Mouse (Mus musculus) erythroid progenitor cell, adult 5-6 weeks (primary cell): Measurements from ENCODE around the gene Ppp1r15a. TPM values are rescaled to one million over a fixed set of nuclear protein-coding genes. Genes with fewer than 3 reads are reported as not detected.

Source experiments
- ATAC-seq: replicated peaks from 2 replicates; pipeline ENCODE4 v1.8.0; 2016; ENCODE audit warnings: moderate number of reproducible peaks, mild to moderate bottlenecking, moderate TSS enrichment, inconsistent platforms; ENCODE audit not compliant: poor library complexity, low FRiP score, severe bottlenecking
- total RNA-seq, 2 experiments: library from RNA; stranded (forward) in 1 of 2; stranded (reverse) in 1 of 2; fragments of 150-400 nt in 1 of 2; fragments of 186-747, 209-891 nt in 1 of 2; gene quantifications; 2 replicates each; pipeline versions ENCODE4 v1.2.3 to v1.2.4; 2015 to 2017; ENCODE audit warnings: low replicate concordance in 2 of 2

Gene Ppp1r15a
- total RNA-seq (2015; ENCODE audit: low replicate concordance), result 814 and 867 TPM in 2 replicates
- 569 and 633 TPM in 2 replicates for total RNA-seq (2017; ENCODE audit: low replicate concordance)

GRCm38 (mm10) chr7:45525809-45526473 lies at the start of gene Ppp1r15a, which contains the start of gene Plekha4:
TSS of gene Ppp1r15a (minus strand) at chr7:45526268.
TSS of gene Plekha4 (plus strand) at chr7:45526330.
- ATAC-seq, result peak; percentile 69

- ATAC-seq, result no peak
Observed at GRCm38 (mm10) chr7:45574472-45575379, 48.7 kb upstream of the Ppp1r15a start.

DNA sequence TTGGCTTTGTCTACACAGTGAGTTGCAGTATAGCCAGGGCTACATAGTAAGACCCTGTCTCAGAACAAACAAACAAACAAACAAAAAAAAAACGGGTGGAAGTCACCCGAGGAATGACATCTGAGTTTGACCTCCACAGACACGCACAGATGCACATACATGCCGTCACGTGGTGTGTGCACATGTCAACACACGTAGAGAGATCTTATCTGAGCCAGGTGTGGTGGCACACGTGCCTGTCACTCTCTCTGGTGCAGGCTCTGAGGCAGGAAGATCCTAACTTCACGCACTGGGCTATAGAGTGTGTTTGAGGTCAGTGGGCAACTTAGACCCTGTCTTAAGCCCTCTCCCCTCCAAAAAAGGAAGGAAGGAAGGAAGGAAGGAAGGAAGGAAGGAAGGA lies 47.9 kb upstream of the Ppp1r15a start:
- ATAC-seq, result no peak

- ATAC-seq, result no peak
Observed at GRCm38 (mm10) chr7:45571966-45572365, 45.9 kb upstream of the Ppp1r15a start.

GRCm38 (mm10) chr7:45570103-45570741 lies 44.2 kb upstream of the Ppp1r15a start, which contains the start of gene Bcat2:
TSS of gene Bcat2 (plus strand) at chr7:45570153.
- ATAC-seq, result peak; percentile 82

- peak; percentile 17; the same call in 1 of the 2 replicates for ATAC-seq
Observed at GRCm38 (mm10) chr7:45568601-45569473, 42.8 kb upstream of the Ppp1r15a start.

DNA sequence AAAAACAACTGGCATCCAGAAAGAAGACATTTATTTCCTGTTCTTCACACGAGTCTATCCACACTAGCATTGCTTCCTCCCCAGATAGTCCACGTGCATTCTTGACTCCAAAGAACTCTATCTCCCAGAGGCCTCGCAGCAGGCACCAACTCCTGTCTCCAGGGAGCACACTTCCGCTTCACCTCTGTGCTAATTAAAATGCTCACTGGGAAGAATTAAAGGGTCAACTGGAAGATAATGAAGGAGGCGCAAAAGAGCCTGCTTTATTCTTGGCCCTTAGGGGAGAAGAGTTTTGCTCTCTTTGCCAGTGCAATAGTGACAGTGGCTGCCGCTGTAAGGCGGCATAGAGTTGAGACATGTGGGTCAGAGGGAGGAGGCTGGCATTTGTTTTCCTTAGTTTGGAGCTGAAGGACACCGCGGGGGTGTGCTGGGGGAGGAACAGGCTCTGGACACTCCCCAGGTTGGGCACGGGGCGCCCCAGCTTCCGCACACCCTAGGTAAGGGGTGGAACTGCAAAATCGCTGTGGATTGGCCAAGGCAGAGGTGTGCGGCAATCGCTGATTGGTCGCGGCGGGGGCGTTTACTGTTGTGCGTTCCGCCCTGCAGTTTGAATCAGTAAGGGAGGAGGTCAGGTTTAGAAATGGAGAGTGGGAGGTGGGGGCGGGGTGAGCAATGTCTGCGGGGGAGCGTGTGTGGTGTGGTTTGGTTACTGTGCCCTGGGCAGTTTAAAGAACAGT lies 41.9 kb upstream of the Ppp1r15a start:
- peak; percentile 87 for ATAC-seq

DNA sequence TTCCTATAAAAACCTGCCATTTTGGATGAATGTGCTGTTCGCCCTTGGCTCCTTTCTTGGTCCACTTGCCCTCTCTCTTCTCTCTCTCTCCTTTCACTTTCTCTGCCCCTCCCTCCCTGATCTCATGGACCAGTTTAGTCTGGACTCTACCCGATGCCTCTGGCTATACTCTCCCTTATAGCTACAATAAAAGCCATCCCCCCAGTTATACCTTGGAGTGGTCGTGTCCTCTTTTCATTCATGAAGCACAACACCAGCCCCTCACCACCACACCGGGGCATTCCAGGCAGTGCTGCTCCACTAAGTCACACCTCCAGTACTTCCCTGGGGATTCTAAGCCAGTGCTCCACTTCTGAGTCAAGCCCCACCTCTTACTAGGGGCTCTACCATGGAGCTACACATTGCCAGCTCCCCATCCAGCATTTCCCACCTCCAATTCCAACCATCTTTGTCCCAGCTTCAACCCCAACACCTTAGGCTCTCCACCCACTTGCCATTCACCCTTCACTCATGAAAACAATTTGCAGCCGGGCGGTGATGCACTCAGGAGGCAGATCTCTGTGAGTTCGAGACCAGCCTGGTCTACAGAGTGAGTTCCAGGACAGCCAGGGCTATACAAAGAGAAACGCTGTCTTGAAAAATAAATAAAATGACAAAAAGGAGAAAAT lies 41.2 kb upstream of the Ppp1r15a start:
- no peak for ATAC-seq

DNA sequence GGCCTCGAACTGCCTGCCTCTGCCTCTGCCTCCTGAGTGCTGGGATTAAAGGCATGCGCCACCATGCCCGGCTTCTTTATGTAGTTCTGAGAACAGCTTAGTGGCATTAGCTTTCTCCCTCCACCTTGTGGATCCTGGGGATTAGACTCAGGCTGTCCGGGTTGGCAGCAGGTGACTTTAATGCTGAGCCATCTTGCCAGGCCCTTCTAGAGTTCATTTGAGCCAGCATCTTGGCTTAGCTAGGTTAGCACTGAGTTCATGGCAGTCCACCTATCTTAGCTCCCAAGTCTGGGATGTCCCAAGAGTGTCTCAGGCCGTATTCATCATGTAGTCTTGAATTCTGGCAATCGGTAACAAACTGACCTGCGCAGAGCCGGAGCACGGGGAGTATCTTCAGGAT lies 39.4 kb upstream of the Ppp1r15a start:
- ATAC-seq, result no peak

- no peak for ATAC-seq
Observed at GRCm38 (mm10) chr7:45564811-45565210, 38.7 kb upstream of the Ppp1r15a start.

DNA sequence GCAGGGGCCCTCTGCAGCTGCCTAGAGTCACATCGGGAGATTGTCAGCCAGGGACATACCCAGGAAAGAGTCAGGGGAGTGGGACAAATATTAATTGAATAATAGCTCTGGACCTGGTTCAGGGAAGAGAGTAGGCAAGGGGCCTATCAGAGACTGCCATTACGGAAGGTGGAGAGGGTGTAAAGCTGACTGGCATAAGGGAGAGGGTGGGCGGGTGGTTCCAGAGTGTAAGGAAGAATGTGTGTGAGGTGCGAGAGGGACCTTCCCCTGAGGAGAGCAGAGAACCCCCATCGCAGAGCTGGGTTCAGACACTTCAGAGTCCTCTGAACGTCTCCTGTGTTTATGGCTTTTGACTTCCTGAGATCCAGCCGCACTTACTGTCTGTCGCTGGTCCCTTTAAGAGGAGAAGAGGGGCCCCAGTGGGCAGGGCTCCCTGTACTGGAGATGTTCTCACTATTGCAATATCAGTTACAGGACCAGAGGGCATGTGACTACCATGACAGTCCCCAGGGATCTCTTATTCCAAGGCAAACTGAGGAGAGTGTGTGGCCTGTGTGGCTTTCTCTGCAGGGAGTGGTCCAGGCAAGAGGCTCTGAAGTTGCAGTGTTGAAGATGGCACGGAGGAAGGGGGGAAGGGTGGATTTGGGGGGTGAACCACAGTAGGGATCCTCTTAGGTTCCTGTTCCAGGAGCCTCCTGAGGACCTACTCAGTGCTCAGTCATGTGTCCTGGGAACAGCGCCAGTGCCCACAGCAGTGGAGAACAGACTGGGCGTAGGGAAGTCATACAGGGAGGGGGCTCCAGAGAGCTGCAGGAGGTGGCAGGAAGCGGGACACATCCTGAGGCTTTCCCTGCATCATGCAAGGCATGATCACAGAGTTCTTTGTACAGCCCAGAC lies 35.8 kb upstream of the Ppp1r15a start:
- no peak for ATAC-seq

DNA sequence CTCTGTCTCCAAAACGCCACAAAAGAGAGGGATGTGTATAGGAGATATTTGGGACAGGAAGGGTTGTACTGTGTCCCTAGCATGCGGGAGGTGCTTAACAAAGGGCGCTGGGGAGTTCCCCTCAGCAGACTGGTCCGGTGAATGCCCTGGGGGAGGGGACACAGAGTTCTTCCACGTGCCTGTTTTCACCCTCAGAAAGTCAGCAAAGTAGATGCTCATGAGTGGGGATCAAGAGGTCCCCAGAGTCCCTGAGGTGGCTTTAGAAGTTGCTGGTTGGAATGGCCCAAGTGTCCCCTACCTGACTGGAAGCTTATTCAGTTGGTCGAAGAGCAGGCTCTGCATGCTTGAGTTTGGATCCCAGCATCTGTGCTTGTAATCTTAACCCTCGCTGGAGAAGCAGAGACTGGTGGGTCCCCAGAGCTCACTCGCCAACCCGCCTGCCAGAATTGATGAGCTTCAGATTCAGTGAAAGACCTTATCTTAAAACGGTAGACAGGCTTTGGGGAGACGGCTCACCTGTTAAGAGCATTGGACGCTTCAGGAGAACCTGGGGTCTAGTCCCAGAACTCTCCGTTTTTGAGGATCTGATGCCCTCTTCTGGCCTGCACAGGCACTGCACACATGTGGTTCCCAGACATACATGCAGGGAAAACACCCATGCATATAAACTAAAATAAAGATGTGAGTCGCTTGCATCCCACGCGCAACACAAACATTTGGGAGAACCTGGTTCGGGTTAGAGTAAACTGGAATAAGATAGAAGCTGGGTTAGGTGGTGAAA lies 35.0 kb upstream of the Ppp1r15a start:
- peak; percentile 81 for ATAC-seq

DNA sequence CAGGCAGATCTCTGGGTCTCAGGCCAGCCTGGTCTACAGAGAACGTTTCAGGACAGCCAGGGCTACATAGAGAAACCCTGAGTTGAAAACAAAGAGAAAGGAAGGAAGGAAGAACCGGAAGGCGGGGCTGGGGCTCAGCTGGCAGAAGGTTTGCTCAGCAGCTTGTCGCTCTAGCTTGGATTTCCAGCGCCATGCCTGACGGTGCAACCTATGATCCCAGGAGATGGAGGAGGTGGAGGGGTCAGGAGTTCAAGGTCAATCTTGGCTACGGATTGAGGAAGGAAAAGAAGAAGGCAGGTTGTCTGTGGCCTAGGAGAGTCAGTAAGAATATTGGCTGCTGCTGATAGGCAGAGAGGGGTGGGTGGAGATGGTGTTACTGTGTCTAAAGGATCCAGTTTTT lies 34.2 kb upstream of the Ppp1r15a start:
- no peak for ATAC-seq

DNA sequence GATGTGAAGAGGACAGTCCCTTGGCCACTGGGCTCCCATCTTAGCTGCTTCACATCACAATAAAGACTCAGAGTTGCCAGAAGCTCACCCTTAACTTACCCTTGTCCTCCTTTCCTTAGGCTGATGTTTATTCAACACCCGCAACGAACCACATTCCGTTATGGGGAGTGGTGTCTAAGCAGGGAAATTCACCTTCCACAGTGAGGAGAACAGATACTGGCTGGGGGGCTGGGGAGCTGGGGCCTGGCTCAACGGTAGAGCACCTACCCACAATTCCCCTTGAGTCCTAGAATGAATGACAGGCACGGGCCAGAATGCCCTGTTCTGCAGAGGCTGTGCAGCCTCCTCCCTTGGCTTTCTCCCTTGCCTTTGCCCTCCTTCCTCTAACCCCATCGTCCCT lies 32.8 kb upstream of the Ppp1r15a start:
- ATAC-seq, result no peak

- peak; percentile 75 for ATAC-seq
Observed at GRCm38 (mm10) chr7:45555787-45556186, 29.7 kb upstream of the Ppp1r15a start.

- ATAC-seq, result no peak
Observed at GRCm38 (mm10) chr7:45554744-45555143, 28.7 kb upstream of the Ppp1r15a start, which contains the start of gene Hsd17b14. TSS of gene Hsd17b14 (plus strand) at chr7:45554893.
